Mouse (Mus musculus) spleen, postnatal 4 days (tissue): ENCODE data around the gene Traf3.

Experiments used
- DNase-seq, 2 experiments: peaks; one replicate each; pipeline ENCODE4 v3.0.0; 2022; ENCODE audit warnings: low spot score in 2 of 2

Traf3 gene

GRCm38 (mm10) chr12:111311775-111312174, 145.6 kb downstream of the Traf3 start:
- no peak for DNase-seq

- DNase-seq = no peak
Observed at GRCm38 (mm10) chr12:111314273-111314672, 148.1 kb downstream of the Traf3 start.
